Mouse (Mus musculus) intestine, embryonic 14.5 days (tissue): ENCODE results near the gene Rrp36. TPM values are rescaled to one million over a fixed set of nuclear protein-coding genes. Genes with fewer than 3 reads are reported as not detected.

Experiments used
- ATAC-seq: fragments of 200-750 bp; cut with Nextera tagmentation; replicated peaks from 2 replicates; pipeline ENCODE4 v1.8.0; 2017; ENCODE audit warnings: low read depth, moderate number of reproducible peaks, moderate TSS enrichment, moderate library complexity; ENCODE audit not compliant: low FRiP score, low TSS enrichment
- DNase-seq: peaks from one replicate; pipeline ENCODE4 v3.0.0-alpha.2; 2018; ENCODE audit warnings: low spot score
- H3K27ac ChIP-seq: fragments of 300-500 bp; sonication (generic); 2 replicates; pipeline ENCODE4 v1.5.1; 2014; ENCODE audit warnings: low read depth, mild to moderate bottlenecking, control low read depth
- H3K27me3 ChIP-seq: fragments of 300-500 bp; sonication (generic); replicated peaks from 2 replicates; pipeline ENCODE4 v1.6.1; 2014; ENCODE audit warnings: low read length, control low read depth; ENCODE audit not compliant: control insufficient read depth, insufficient read depth
- H3K36me3 ChIP-seq: fragments of 300-500 bp; sonication (generic); 2 replicates; pipeline ENCODE4 v1.6.1; 2014; ENCODE audit warnings: low read length, control low read depth; ENCODE audit not compliant: control insufficient read depth, insufficient read depth
- H3K4me1 ChIP-seq: fragments of 300-500 bp; sonication (generic); replicated peaks from 2 replicates; pipeline ENCODE4 v1.6.1; 2014; ENCODE audit warnings: low read length, control low read depth, mixed read lengths; ENCODE audit not compliant: control insufficient read depth, insufficient read depth
- H3K4me2 ChIP-seq: fragments of 300-500 bp; sonication (generic); 2 replicates; pipeline ENCODE4 v1.6.1; 2014; ENCODE audit warnings: low read length
- H3K4me3 ChIP-seq: fragments of 300-500 bp; sonication (generic); 2 replicates; pipeline ENCODE4 v1.5.1; 2014; ENCODE audit warnings: low read depth, low read length, control low read depth, mixed read lengths
- H3K9ac ChIP-seq: fragments of 300-500 bp; sonication (generic); 2 replicates; pipeline ENCODE4 v1.6.1; 2014; ENCODE audit warnings: mild to moderate bottlenecking, low read length
- H3K9me3 ChIP-seq: fragments of 300-500 bp; sonication (generic); 2 replicates; pipeline ENCODE4 v1.6.1; 2016; ENCODE audit warnings: low read length, control low read depth; ENCODE audit not compliant: control insufficient read depth
- WGBS: fragments of 180-500 bp; shearing (Covaris S2); extraction: QIAGEN DNeasy Blood & Tissue Kit; methylation state at CpG from one replicate; pipeline ENCODE4 v1.1.7; 2014; 5-methylcytosine and 5-hydroxymethylcytosine counted together
- polyA plus RNA-seq: library from polyadenylated mRNA; unstranded; fragments of >200 nt; fragmentation: Nextera tagmentation; extraction: Ambion mirVana; gene quantifications from 2 replicates; pipeline ENCODE4 v1.2.1, GENCODE M21; 2014

The Rrp36 gene
- polyA plus RNA-seq, 1 experiment from 2014 or later: 49.1 TPM

- H3K9me3 ChIP-seq: no peaks in the 10 kb centered on the region
- no peak overlapping the region for H3K4me3 ChIP-seq
- H3K4me1 ChIP-seq: peaks cover 34% of the 10 kb centered on the region
- no peak overlapping the region for H3K9ac ChIP-seq
- no peak for DNase-seq
- H3K27ac ChIP-seq: no peak overlapping the region
- H3K36me3 ChIP-seq: peaks cover 21% of the 10 kb centered on the region
- no peak for ATAC-seq
- peak overlapping the region; percentile 91; the same call in 1 of the 2 replicates for H3K4me2 ChIP-seq
- WGBS: 93% methylated on average over 7 of the region's 7 CpGs
- H3K27me3 ChIP-seq: no peaks in the 10 kb centered on the region
These were observed 26.9 kb downstream of the Rrp36 start for GRCm38 (mm10) chr17:46647279-46647678.

- DNase-seq (no peak), ATAC-seq (no peak; the same call in 1 of the 2 replicates)
- no peaks in the 10 kb centered on the region for H3K27me3 ChIP-seq
- H3K27ac ChIP-seq: peak overlapping the region; percentile 77
- H3K36me3 ChIP-seq: peaks cover 24% of the 10 kb centered on the region
- peaks cover 24% of the 10 kb centered on the region for H3K4me1 ChIP-seq
- H3K9me3 ChIP-seq: no peaks in the 10 kb centered on the region
- 0% methylated on average over 19 of the region's 19 CpGs for WGBS
- H3K9ac ChIP-seq: peak overlapping the region; percentile 80
- H3K4me2 ChIP-seq: peak overlapping the region; percentile 91
- H3K4me3 ChIP-seq: peak overlapping the region; percentile 95
These were observed 27.9 kb downstream of the Rrp36 start for GRCm38 (mm10) chr17:46646322-46646662.

DNA sequence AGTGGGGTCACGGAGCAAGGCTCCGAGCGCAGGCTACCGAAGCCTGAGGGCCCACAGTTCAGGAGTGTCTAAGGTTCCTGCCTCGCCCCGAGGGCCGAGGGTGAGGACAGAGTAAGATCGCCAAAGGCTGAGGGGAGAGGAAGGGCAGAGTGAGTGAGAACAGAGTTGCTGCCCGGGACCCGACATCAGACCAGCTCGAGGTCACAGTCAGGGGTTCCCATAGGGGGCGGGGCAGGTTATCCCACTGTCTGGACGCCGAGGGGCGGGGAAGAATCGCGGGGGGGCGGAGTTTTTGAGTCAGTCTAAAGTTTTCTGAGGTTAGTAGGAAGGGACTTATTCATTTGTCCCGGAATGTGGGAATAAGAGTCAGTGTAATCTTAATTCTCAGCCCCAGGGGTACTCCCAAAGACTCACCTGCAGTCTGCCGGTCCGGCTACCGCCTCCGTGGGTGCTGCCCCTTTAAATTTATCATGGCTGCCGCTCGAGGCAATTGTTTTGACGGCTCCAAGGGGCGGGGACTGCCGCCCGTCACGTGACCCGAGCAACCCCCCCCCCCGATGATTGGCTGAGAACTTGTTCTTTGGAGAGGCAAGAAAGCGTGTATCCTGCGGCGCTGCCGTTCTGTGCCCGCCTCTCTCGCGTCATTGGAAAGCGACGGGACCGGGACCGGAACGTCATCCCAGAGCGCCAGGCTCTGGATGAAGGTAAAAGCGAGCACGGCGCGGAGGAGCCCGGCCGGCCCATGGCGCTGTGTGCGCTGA lies 28.4 kb downstream of the Rrp36 start, which contains the start of the genes Klc4 and Mrpl2:
TSS of gene Klc4 (minus strand) at position 462 of the 761 bp plus-strand sequence.
TSS of gene Mrpl2 (plus strand) at position 669 of the 761 bp plus-strand sequence.
- Histone ChIP-seq H3K27me3 (no peaks in the 10 kb centered on the region), H3K36me3 (peaks cover 29% of the 10 kb centered on the region), H3K4me3 (peak within 1 kb of the TSS; percentile 95), H3K4me2 (peak within 1 kb of the TSS; percentile 91), H3K9ac (peak within 1 kb of the TSS; percentile 80), H3K4me1 (peaks cover 21% of the 10 kb centered on the region), H3K9me3 (no peaks in the 10 kb centered on the region), H3K27ac (peak within 1 kb of the TSS; percentile 77)
- WGBS: under 1% methylated on average over 53 of the region's 53 CpGs
- DNase-seq: peak; percentile 100
- peak; percentile 76 for ATAC-seq

GRCm38 (mm10) chr17:46644916-46645475 lies 29.2 kb downstream of the Rrp36 start:
- H3K4me2 ChIP-seq: peak overlapping the region; percentile 69
- peaks cover 36% of the 10 kb centered on the region for H3K36me3 ChIP-seq
- H3K9ac ChIP-seq: peak overlapping the region; percentile 52
- WGBS: 4% methylated on average over 11 of the region's 11 CpGs
- ATAC-seq (peak; percentile 46), DNase-seq (no peak)
- H3K9me3 ChIP-seq: no peaks in the 10 kb centered on the region
- peak overlapping the region; percentile 74 for H3K27ac ChIP-seq
- H3K4me3 ChIP-seq: peak overlapping the region; percentile 95
- no peaks in the 10 kb centered on the region for H3K27me3 ChIP-seq
- H3K4me1 ChIP-seq: peaks cover 19% of the 10 kb centered on the region

- Histone ChIP-seq H3K4me1 (peaks cover 13% of the 10 kb centered on the region), H3K4me2 (peak overlapping the region; percentile 69), H3K9ac (peak overlapping the region; percentile 52), H3K27me3 (no peaks in the 10 kb centered on the region), H3K4me3 (peak overlapping the region; percentile 95), H3K36me3 (peaks cover 43% of the 10 kb centered on the region), H3K9me3 (no peaks in the 10 kb centered on the region), H3K27ac (peak overlapping the region; percentile 74)
- 85% methylated on average over 12 of the region's 12 CpGs for WGBS
- DNase-seq (no peak), ATAC-seq (no peak)
These were observed 29.9 kb downstream of the Rrp36 start for GRCm38 (mm10) chr17:46644152-46644805.

- DNase-seq (no peak), ATAC-seq (no peak)
- Histone ChIP-seq H3K4me2 (no peak overlapping the region), H3K4me1 (peaks cover 15% of the 10 kb centered on the region), H3K9ac (no peak overlapping the region), H3K4me3 (no peak overlapping the region), H3K27me3 (no peaks in the 10 kb centered on the region), H3K27ac (no peak overlapping the region), H3K36me3 (peaks cover 35% of the 10 kb centered on the region), H3K9me3 (no peaks in the 10 kb centered on the region)
- 86% methylated on average over 17 of the region's 17 CpGs for WGBS
These were observed 32.1 kb downstream of the Rrp36 start for GRCm38 (mm10) chr17:46642060-46642459.

GRCm38 (mm10) chr17:46639929-46640328 lies 34.2 kb downstream of the Rrp36 start:
- no peak overlapping the region for H3K9ac ChIP-seq
- no peak overlapping the region for H3K4me3 ChIP-seq
- WGBS: 66% methylated on average over 9 of the region's 9 CpGs
- H3K36me3 ChIP-seq: peaks cover 35% of the 10 kb centered on the region
- peaks cover 8% of the 10 kb centered on the region for H3K4me1 ChIP-seq
- H3K27me3 ChIP-seq: no peaks in the 10 kb centered on the region
- H3K27ac ChIP-seq: no peak overlapping the region
- H3K9me3 ChIP-seq: no peaks in the 10 kb centered on the region
- no peak overlapping the region for H3K4me2 ChIP-seq
- DNase-seq (no peak), ATAC-seq (no peak)

DNA sequence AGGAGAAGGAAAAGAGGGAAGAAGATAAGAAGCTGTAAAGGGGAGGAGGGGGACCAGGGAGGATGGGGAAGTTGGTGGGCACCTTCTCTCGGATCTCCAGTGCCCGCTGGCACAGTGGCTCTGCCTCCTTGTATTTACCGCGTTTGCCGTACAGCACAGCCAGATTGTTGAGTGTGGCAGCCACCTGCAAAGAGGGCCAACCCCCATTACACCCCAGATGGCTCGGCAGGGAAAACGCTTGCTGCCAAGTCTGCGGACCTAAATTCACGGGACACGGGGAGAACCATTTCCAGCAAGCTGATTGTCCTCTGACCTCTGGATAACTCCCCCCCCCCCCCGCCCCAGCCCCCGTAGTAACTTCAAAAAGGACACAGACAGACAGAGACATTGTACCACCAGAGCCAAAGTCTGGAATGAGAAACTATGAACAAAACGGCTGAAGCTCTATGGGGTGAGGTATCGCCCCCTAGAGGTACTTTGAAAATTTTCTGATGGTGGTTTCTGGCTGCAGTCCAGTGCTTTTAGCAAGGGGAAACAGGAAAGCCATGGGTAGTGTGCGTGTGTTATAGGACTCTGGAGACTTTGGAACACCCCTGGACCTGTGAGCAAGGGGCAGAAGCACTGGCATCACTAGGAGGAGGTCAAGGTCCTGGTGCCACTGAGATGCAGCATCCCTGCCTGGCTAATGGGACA lies 37.2 kb downstream of the Rrp36 start:
- Histone ChIP-seq H3K27ac (no peak overlapping the region), H3K4me3 (no peak overlapping the region), H3K4me2 (peak overlapping the region; percentile 35), H3K27me3 (no peaks in the 10 kb centered on the region), H3K4me1 (peaks cover 3% of the 10 kb centered on the region; the same call in 1 of the 2 replicates), H3K36me3 (peaks cover 32% of the 10 kb centered on the region), H3K9ac (no peak overlapping the region), H3K9me3 (no peaks in the 10 kb centered on the region)
- DNase-seq (peak; percentile 80), ATAC-seq (peak; percentile 53)
- WGBS: 28% methylated on average over 15 of the region's 15 CpGs
